Mouse (Mus musculus): ENCODE data around the gene Ect2l.

The Ect2l gene

GRCm38 (mm10) chr10:18210726-18211125, at the start of gene Ect2l:
Gene Ect2l (minus strand): TSS chr10:18210890.
- peak; percentile 62 for DNase-seq (ENCODE audit: low read depth, low spot score)

- no peak for DNase-seq (ENCODE audit: low read depth, low spot score)
Measured at GRCm38 (mm10) chr10:18251345-18251744, 40.7 kb upstream of the Ect2l start.

- peak; percentile 65 for DNase-seq (ENCODE audit: low read depth, low spot score)
Measured at GRCm38 (mm10) chr10:18243614-18244013, 32.9 kb upstream of the Ect2l start.

- no peak for DNase-seq (ENCODE audit: low read depth, low spot score)
Measured at GRCm38 (mm10) chr10:18237191-18237590, 26.5 kb upstream of the Ect2l start.

GRCm38 (mm10) chr10:18236328-18236927, 25.7 kb upstream of the Ect2l start:
- peak; percentile 6 for DNase-seq (ENCODE audit: low read depth, low spot score)

- no peak for DNase-seq (ENCODE audit: low read depth, low spot score)
Measured at GRCm38 (mm10) chr10:18235402-18235747, 24.7 kb upstream of the Ect2l start.

GRCm38 (mm10) chr10:18234560-18235401, 24.1 kb upstream of the Ect2l start, which contains the start of gene Ccdc28a:
Gene Ccdc28a (minus strand): TSS chr10:18234998.
- peak; percentile 99 for DNase-seq (ENCODE audit: low read depth, low spot score)

- peak; percentile 61 for DNase-seq (ENCODE audit: low read depth, low spot score)
Measured at GRCm38 (mm10) chr10:18233891-18234290, 23.2 kb upstream of the Ect2l start.

GRCm38 (mm10) chr10:18224386-18224785, 13.7 kb upstream of the Ect2l start:
- DNase-seq (ENCODE audit: low read depth, low spot score), result no peak

- DNase-seq (ENCODE audit: low read depth, low spot score), result no peak
Measured at GRCm38 (mm10) chr10:18219351-18219750, 8.7 kb upstream of the Ect2l start.

GRCm38 (mm10) chr10:18214124-18214523, 3.4 kb upstream of the Ect2l start:
- no peak for DNase-seq (ENCODE audit: low read depth, low spot score)

- DNase-seq (ENCODE audit: low read depth, low spot score), result no peak
Measured at GRCm38 (mm10) chr10:18213373-18213772, 2.7 kb upstream of the Ect2l start.

GRCm38 (mm10) chr10:18210119-18210518, 571 bp downstream of the Ect2l start:
- no peak for DNase-seq (ENCODE audit: low read depth, low spot score)

- no peak for DNase-seq (ENCODE audit: low read depth, low spot score)
Measured at GRCm38 (mm10) chr10:18204067-18204466, 6.6 kb downstream of the Ect2l start.

- no peak for DNase-seq (ENCODE audit: low read depth, low spot score)
Measured at GRCm38 (mm10) chr10:18202401-18202800, 8.3 kb downstream of the Ect2l start.

- no peak for DNase-seq (ENCODE audit: low read depth, low spot score)
Measured at GRCm38 (mm10) chr10:18200656-18201055, 10.0 kb downstream of the Ect2l start.

- DNase-seq (ENCODE audit: low read depth, low spot score), result no peak
Measured at GRCm38 (mm10) chr10:18199919-18200318, 10.8 kb downstream of the Ect2l start.

GRCm38 (mm10) chr10:18198286-18199015, 12.2 kb downstream of the Ect2l start:
- no peak for DNase-seq (ENCODE audit: low read depth, low spot score)

GRCm38 (mm10) chr10:18197206-18197979, 13.3 kb downstream of the Ect2l start:
- DNase-seq (ENCODE audit: low read depth, low spot score), result peak; percentile 80

GRCm38 (mm10) chr10:18194737-18195141, 16.0 kb downstream of the Ect2l start:
- no peak for DNase-seq (ENCODE audit: low read depth, low spot score)

- no peak for DNase-seq (ENCODE audit: low read depth, low spot score)
Measured at GRCm38 (mm10) chr10:18194156-18194555, 16.5 kb downstream of the Ect2l start.

GRCm38 (mm10) chr10:18193221-18193620, 17.5 kb downstream of the Ect2l start:
- DNase-seq (ENCODE audit: low read depth, low spot score), result no peak

All from A20 (cell line).